Mouse (Mus musculus) midbrain, postnatal 0 days (tissue): ENCODE results near the gene Xpnpep1. TPM values are rescaled to one million over a fixed set of nuclear protein-coding genes. Genes with fewer than 3 reads are reported as not detected.

Experiments used
- ATAC-seq: fragments of 200-750 bp; cut with Nextera tagmentation; 2 replicates; pipeline ENCODE4 v1.8.0; 2017; ENCODE audit warnings: moderate number of reproducible peaks, mild to moderate bottlenecking, moderate TSS enrichment, moderate library complexity; ENCODE audit not compliant: low FRiP score
- DNase-seq: peaks from one replicate; pipeline ENCODE4 v3.0.0-alpha.2; 2015; ENCODE audit warnings: low spot score
- H3K27ac ChIP-seq: fragments of 300-500 bp; sonication (generic); 2 replicates; pipeline ENCODE4 v1.5.1; 2014; ENCODE audit warnings: low read depth, mild to moderate bottlenecking, low read length, mixed read lengths
- H3K27me3 ChIP-seq: fragments of 300-500 bp; sonication (generic); 2 replicates; pipeline ENCODE4 v1.6.1; 2014; ENCODE audit warnings: low read length, control low read depth, mixed read lengths; ENCODE audit not compliant: insufficient read depth
- H3K36me3 ChIP-seq: fragments of 300-500 bp; sonication (generic); 2 replicates; pipeline ENCODE4 v1.6.1; 2014; ENCODE audit warnings: low read length, control low read depth, mixed read lengths; ENCODE audit not compliant: insufficient read depth
- H3K4me1 ChIP-seq: fragments of 300-500 bp; sonication (generic); 2 replicates; pipeline ENCODE4 v1.6.1; 2014; ENCODE audit warnings: mild to moderate bottlenecking, control low read depth, antibody characterized with exemption, low read length, mixed read lengths; ENCODE audit not compliant: insufficient read depth
- H3K4me2 ChIP-seq: fragments of 300-500 bp; sonication (generic); 2 replicates; pipeline ENCODE4 v1.6.1; 2014; ENCODE audit warnings: low read depth, mild to moderate bottlenecking, low read length, mixed read lengths; ENCODE audit not compliant: poor library complexity, severe bottlenecking
- H3K4me3 ChIP-seq: fragments of 300-500 bp; sonication (generic); 2 replicates; pipeline ENCODE4 v1.5.1; 2014; ENCODE audit warnings: low read depth, mild to moderate bottlenecking, low read length, moderate library complexity
- H3K9ac ChIP-seq: fragments of 300-500 bp; sonication (generic); replicated peaks from 2 replicates; pipeline ENCODE4 v1.6.1; 2014; ENCODE audit warnings: mild to moderate bottlenecking, low read length, moderate library complexity, mixed read lengths; ENCODE audit not compliant: poor library complexity, severe bottlenecking
- H3K9me3 ChIP-seq: fragments of 300-500 bp; sonication (generic); 2 replicates; pipeline ENCODE4 v1.6.1; 2016; ENCODE audit warnings: low read length, control low read depth
- CTCF ChIP-seq: IDR thresholded peaks from 2 replicates; pipeline ENCODE4 v1.5.1; 2016; ENCODE audit warnings: antibody characterized with exemption, mild to moderate bottlenecking
- WGBS: fragments of 180-500 bp; shearing (Covaris S2); extraction: QIAGEN DNeasy Blood & Tissue Kit; methylation state at CpG from one replicate; pipeline ENCODE4 v1.1.7; 2014; 5-methylcytosine and 5-hydroxymethylcytosine counted together
- polyA plus RNA-seq: library from polyadenylated mRNA; unstranded; fragments of >200 nt; fragmentation: Nextera tagmentation; extraction: Ambion mirVana; gene quantifications from 2 replicates; pipeline ENCODE4 v1.2.1, GENCODE M21; 2015
- total RNA-seq: library from RNA; depleted of rRNA; stranded (reverse); fragments of >200 nt; gene quantifications from 2 replicates; pipeline ENCODE4 v1.2.3, GENCODE M21; 2014; rRNA removed

Gene Xpnpep1
- total RNA-seq (74.8 and 91.0 TPM in 2 replicates), polyA plus RNA-seq (108 and 110 TPM in 2 replicates)

DNA sequence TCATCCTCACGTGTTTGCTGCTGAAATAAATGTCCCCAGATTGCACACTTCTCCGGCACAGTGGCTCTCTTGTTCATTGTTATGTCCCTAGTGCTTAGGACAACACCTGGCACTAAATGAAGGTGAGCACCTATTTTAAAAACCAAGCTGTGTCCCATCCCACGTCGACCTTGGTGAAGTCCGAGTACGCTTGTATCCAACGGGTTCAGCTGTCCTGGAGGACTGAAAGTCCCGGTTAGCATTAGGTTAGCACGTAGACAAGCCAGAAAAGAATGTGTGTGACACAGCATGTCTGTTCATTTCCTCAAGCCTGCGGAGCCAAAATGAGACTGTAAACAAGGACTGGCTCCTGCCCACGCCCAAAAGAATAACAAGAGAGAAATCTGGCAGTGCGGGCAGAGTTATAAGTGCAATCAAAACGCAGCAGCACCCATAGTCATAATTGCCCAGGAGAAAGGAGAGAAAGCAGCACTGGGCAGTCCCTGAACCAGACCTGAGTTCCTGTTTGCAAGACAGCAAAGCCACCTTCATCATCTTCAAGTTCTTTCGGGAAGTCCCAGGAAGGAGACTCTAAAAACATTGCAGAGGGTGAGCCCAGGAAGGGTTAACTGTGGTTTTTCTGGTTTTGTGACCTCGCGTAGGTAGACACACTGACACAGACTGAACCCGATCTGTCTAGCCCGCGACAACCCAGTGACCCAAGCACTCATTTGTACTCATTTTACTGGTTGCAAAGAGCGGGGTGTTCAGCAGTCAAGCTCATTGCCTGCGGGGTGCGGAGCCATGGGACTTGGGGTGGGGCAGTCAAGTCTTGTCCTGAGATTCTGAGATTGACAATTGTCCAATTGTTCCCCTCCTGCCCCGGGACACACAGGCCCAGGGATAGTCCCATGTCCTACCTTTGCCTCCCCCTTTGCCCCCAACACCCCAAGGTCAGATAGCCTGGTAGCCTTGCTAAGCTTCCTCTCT, at the start of gene Xpnpep1:
Gene Xpnpep1, minus strand, starts transcription at position 51 of the 969 bp plus-strand sequence.
- Histone ChIP-seq H3K9ac (no peak within 1 kb of the TSS), H3K27ac (peak within 1 kb of the TSS; percentile 69), H3K4me2 (peak within 1 kb of the TSS; percentile 61), H3K27me3 (no peaks in the 10 kb centered on the region), H3K4me3 (peak within 1 kb of the TSS; percentile 85), H3K4me1 (peaks cover 8% of the 10 kb centered on the region), H3K36me3 (no peaks in the 10 kb centered on the region), H3K9me3 (no peaks in the 10 kb centered on the region)
- 88% methylated on average over 23 of the region's 23 CpGs for WGBS
- ATAC-seq, result no peak
- TF ChIP-seq CTCF, result no peak
- DNase-seq, result no peak

DNA sequence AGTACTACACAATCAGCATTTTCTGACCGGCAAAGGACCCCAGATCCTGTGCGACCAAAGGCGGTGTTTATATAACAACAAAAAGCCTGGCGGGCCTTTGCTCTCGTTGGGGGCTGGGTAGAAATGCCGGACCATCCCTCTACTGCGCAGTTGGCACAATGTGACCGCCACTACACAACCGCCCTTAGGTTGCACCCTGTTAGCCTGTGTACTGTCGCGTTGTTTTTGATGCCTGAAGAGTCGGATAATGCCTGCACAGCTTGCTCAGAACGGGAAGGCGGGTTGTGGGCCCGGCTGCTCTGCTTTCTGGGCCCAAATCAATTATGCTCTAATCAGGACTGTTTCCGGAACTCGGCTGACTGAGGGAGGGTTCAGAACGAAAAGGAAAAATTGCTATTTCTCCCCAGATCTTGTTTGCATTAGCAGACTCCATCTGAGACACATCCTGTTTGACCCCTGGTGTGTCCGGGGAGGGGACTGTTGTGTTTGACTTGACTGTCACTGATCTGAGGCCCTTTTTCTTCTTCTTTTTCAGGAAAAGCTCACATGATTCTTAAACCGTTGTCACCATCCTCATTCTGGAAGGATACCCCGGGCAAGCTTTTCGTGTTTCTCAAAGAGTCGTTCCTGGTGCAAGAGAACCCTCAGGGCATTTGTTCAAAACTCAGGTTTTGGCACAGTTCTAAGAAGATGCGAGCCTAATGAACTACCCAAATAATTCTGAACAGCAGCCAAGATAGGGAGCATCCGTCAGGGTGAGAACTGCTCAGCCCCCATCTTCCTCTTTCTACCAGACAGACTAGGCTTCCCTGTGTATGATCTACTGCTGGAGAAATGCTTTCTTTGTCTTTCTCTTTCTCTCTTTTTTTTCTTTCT, 47.5 kb upstream of the Xpnpep1 start:
- Histone ChIP-seq H3K9ac (no peak overlapping the region), H3K4me1 (no peaks in the 10 kb centered on the region), H3K36me3 (no peaks in the 10 kb centered on the region), H3K27ac (0 out of 2 replicates have a peak overlapping the region, but pooled peaks have one; percentile 26), H3K4me2 (no peak overlapping the region), H3K27me3 (no peaks in the 10 kb centered on the region), H3K9me3 (no peaks in the 10 kb centered on the region), H3K4me3 (no peak overlapping the region)
- WGBS, result 32% methylated on average over 25 of the region's 25 CpGs
- no peak for TF ChIP-seq CTCF
- ATAC-seq (no peak; the same call in 1 of the 2 replicates), DNase-seq (peak; percentile 29)

GRCm38 (mm10) chr19:53086861-53087260, 46.8 kb upstream of the Xpnpep1 start:
- ATAC-seq, result no peak
- no peak overlapping the region for H3K27ac ChIP-seq
- WGBS, result 64% methylated on average over 12 of the region's 12 CpGs

GRCm38 (mm10) chr19:53084735-53085134, 44.7 kb upstream of the Xpnpep1 start:
- H3K4me1 ChIP-seq, result no peaks in the 10 kb centered on the region
- TF ChIP-seq CTCF, result no peak
- no peak overlapping the region for H3K27ac ChIP-seq
- no peaks in the 10 kb centered on the region for H3K27me3 ChIP-seq
- ATAC-seq, result no peak
- H3K4me3 ChIP-seq, result no peak overlapping the region
- no peak overlapping the region for H3K4me2 ChIP-seq
- DNase-seq, result peak; percentile 26
- H3K9me3 ChIP-seq, result no peaks in the 10 kb centered on the region
- no peak overlapping the region for H3K9ac ChIP-seq
- no peaks in the 10 kb centered on the region for H3K36me3 ChIP-seq
- 59% methylated on average over 5 of the region's 5 CpGs for WGBS

More at GRCm38 (mm10) chr19:53086861-53087260, 46.8 kb upstream of the Xpnpep1 start:
- Histone ChIP-seq H3K36me3 (no peaks in the 10 kb centered on the region), H3K9me3 (no peaks in the 10 kb centered on the region), H3K27me3 (no peaks in the 10 kb centered on the region), H3K4me2 (no peak overlapping the region), H3K9ac (no peak overlapping the region), H3K4me1 (no peaks in the 10 kb centered on the region), H3K4me3 (no peak overlapping the region)
- DNase-seq, result no peak
- TF ChIP-seq CTCF, result no peak

- TF ChIP-seq CTCF, result no peak
- Histone ChIP-seq H3K4me3 (no peak overlapping the region), H3K27ac (no peak overlapping the region), H3K9ac (no peak overlapping the region), H3K4me2 (no peak overlapping the region), H3K36me3 (no peaks in the 10 kb centered on the region), H3K27me3 (no peaks in the 10 kb centered on the region), H3K4me1 (no peaks in the 10 kb centered on the region), H3K9me3 (no peaks in the 10 kb centered on the region)
- WGBS, result 92% methylated on average over 8 of the region's 8 CpGs
- DNase-seq, result no peak
- no peak for ATAC-seq
Observed at GRCm38 (mm10) chr19:53082862-53083261, 42.8 kb upstream of the Xpnpep1 start.
